Mouse (Mus musculus) adipocyte (in vitro differentiated cells): Measurements from ENCODE around the gene Mink1.

Experiments
- DNase-seq: peaks from one replicate; pipeline ENCODE4 v3.0.0-alpha.2; 2016; ENCODE audit warnings: low spot score

Gene Mink1

GRCm38 (mm10) chr11:70635601-70636000 lies 72.9 kb downstream of the Mink1 start:
- peak; percentile 62 for DNase-seq

DNA sequence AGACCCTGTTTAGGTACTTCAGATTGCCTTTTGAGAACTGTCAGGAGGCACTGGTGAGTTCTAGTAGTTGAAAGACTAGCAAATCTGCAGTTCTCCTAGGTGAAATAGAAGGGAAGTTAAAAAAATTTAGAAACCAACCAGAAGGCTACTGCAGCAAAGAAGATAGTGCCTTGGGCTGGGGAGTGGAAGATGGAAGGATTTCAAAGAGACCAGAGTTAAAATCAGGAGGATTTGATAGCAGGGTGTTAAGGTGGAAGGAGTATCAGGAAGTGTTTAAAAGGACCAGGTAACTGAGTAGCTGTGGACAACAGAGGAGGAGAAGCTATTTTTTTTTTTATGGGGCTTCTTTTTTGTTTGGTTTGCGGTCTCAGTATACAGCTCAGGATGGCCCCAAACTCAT lies 75.1 kb downstream of the Mink1 start:
- DNase-seq = no peak

- no peak for DNase-seq
Observed at GRCm38 (mm10) chr11:70638293-70638692, 75.6 kb downstream of the Mink1 start.

DNA sequence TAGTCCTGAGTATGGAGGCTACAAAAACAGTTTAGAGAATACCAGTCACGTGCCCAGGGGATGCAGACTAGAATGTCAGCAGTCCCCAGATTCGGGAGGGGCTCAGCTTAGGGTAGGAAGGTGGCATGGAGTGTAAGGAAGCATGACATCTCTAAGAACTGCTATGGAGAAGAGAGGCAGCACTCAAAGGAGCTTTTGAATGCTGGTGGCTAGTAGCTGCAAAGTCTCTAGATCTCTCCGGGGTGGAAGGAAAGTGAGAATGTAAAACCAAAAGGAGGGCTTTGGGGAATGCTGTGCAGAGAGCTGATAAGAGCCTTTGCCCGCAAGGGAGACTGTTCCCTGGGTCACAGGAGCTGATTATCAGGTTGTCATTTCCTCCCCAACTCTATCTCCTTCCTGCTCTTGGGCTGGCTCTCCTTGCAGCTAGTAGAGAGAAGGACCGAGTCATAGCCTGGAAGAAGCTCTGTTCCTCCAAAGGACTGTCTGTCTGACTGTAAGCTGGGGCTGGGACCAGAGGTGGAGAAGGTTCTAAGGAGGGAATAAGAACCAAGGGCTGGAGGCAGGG lies 76.1 kb downstream of the Mink1 start, which contains the start of gene Gp1ba:
Gene Gp1ba (plus strand): TSS at position 409 of the 565 bp plus-strand sequence.
- no peak for DNase-seq

DNA sequence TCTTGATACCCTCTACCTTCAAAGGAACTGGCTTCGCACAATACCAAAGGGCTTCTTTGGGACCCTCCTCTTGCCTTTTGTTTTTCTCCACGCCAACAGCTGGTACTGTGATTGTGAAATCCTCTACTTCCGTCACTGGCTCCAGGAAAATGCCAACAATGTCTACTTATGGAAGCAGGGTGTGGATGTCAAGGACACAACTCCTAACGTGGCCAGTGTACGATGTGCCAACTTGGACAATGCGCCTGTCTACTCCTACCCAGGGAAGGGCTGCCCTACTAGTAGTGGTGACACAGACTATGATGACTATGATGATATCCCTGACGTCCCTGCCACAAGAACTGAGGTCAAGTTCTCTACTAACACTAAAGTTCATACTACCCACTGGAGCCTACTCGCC lies 77.3 kb downstream of the Mink1 start:
- no peak for DNase-seq

DNA sequence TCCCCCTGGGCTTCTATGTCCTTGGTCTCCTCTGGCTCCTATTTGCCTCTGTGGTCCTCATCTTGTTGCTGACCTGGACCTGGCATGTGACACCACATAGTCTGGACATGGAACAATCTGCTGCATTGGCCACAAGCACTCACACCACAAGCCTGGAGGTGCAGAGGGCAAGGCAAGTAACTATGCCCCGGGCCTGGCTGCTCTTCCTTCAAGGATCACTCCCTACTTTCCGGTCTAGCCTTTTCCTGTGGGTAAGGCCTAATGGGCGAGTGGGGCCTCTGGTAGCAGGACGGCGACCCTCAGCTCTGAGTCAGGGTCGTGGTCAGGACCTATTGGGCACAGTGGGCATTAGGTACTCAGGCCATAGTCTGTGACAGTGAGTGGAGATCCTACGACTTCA lies 78.6 kb downstream of the Mink1 start:
- no peak for DNase-seq

- no peak for DNase-seq
Observed at GRCm38 (mm10) chr11:70643051-70643450, 80.4 kb downstream of the Mink1 start.

DNA sequence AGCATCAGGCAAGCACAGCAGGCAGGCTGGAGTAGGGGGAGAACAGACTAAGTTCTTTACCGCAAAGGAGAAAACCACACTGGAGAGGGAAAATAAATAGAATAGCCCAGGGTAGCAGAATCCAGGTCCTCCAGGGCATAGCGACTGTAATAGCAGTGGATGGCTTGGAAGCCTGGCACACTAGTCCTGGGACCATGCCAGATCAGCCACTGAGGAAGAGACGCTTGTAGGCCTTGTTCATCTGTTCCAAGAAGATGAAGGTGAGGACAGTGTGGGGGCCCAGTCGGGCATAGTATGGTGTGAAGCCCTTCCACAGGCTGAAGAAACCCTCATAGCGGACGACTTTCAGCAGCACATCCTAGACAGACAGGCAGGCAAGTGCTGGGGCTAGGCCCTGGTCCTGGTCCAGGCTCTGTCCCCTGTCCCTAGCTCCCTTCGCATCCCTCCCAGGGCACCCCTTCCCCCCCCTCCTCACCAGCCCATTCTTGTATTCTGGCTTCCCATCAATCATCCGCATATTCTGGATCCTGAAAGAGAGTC lies 82.0 kb downstream of the Mink1 start:
- no peak for DNase-seq

GRCm38 (mm10) chr11:70645461-70646258 lies 83.0 kb downstream of the Mink1 start:
- DNase-seq = no peak

DNA sequence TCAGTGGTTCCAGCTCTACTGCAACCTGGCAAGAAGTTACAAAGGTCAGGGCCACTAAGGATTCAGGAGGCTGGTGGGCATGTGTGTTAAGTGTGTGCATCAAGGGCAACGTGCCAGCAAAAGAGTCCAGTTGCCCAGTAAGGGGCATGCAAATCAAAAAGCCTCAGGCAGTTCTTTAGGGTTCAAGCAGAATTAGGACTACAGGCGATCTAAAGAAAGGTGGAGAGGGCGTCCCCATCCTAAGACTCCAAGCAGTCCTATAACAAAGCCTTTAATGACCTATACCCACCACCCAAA lies 83.5 kb downstream of the Mink1 start:
- no peak for DNase-seq

- peak; percentile 99 for DNase-seq
Observed at GRCm38 (mm10) chr11:70646691-70647650, 84.3 kb downstream of the Mink1 start, which contains the start of the genes Rnf167 and Slc25a11. Rnf167 (plus strand) TSS chr11:70647235. Slc25a11 (minus strand) TSS chr11:70647479.

DNA sequence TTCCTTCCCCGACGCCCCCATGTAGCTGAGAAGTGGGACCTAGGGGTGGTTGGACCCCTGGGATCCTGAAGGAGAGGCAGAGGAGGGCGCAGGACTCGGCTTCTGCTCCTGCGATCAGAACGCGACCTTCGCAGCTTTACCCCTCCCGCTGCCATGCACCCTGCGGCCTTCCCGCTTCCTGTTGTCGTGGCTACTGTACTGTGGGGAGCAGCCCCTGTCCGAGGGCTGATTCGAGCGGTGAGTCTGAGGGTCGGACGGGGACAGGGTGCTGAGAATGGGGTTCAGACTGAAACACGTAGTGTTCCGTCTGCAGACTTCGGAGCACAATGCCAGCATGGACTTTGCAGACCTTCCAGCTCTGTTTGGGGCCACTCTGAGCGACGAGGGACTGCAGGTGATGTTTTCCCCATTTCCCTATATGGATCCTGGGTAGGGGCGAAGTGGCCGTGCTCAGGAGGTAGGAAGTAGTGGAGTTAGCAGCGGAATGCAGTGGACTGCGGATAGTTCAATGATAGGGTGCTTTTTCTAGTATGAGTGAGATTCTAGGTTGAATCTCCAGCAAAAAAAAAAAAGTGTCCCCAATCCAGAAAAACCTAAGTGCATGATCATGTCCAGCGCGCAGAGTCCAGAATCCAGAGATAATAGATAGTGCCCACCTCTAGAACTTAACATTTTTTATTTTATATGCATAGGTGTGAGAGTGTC lies 85.2 kb downstream of the Mink1 start:
- DNase-seq = no peak

DNA sequence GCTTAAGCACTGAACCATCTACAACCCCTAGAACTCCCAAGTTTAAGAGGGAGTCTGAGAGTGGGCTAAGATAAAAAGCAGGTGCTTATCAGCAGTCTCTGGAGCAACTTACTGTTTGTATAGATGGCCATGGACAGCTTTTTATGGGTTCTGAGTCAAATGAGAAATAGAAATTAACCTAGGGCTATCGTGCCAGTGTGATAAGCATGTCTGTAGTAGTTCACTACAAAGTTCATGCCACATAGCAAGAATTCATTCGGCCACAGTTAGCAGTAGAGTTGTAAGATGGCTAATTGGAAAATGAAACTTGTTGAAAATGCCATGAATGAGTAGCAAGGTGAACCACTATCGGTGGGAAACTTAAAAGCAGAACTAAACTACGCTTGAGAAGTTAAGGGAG lies 85.8 kb downstream of the Mink1 start:
- DNase-seq = no peak

- DNase-seq = no peak
Observed at GRCm38 (mm10) chr11:70649185-70649734, 86.6 kb downstream of the Mink1 start.

DNA sequence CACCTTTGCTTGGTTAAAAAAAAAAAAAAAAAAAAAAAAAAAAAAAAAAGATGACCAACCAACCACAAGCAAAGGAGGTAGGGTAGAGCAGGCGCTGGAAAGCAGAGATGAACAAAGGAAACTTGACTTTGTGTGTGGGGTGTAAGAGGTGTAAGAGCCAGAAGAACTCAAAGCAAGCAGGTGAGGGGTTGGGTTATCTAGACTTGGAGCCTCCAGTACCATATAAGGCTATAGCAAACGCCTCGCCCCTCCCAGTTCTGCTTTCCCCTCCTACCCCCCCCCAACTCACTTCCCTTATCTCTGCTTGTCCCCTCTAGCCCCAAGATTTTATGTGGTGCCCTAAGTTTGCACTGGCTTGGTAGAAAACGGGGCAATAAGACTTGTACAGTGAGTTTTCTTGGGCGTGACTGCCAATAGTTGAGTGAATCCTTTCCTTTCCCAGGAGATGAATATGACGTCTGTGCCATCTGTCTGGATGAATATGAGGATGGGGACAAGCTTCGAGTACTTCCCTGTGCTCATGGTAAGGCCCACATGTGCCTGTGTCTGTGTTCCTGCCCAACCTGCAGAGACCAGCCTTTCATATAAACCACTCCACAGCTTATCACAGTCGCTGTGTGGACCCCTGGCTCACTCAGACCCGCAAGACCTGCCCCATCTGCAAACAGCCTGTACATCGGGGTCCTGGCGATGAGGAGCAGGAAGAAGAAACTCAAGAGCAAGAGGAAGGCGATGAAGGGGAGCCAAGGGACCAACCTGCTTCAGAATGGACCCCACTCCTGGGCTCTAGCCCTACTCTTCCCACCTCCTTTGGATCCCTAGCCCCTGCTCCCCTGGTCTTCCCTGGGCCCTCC lies 87.9 kb downstream of the Mink1 start:
- DNase-seq = no peak

DNA sequence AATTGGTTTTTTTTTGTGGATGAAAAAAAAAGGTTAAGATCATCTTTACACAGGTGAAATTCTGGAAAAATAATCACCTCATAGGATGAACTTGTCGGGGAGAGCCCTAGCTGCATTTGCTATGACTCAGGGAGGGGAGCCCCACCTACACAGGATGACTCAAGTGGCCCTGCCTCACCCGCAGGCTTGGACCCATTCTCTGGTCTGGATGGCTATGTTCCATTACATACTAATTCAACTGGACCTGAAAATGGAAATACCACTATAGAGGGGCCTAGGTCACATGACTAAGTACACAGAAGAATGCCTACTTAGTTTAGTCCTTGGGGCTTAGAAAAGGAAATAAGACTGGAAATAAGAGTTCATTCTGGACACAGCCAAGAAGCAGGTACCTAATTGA lies 88.7 kb downstream of the Mink1 start:
- DNase-seq = no peak

- DNase-seq = peak; percentile 40
Observed at GRCm38 (mm10) chr11:70652029-70652883, 89.6 kb downstream of the Mink1 start.

- DNase-seq = no peak
Observed at GRCm38 (mm10) chr11:70652884-70653344, 90.2 kb downstream of the Mink1 start.
